Mouse (Mus musculus) kidney, adult 11 months (tissue): ENCODE data around the gene Fxyd6.

Source experiments
- DNase-seq: peaks from one replicate; pipeline ENCODE4 v3.0.0; 2022

The Fxyd6 gene

DNA sequence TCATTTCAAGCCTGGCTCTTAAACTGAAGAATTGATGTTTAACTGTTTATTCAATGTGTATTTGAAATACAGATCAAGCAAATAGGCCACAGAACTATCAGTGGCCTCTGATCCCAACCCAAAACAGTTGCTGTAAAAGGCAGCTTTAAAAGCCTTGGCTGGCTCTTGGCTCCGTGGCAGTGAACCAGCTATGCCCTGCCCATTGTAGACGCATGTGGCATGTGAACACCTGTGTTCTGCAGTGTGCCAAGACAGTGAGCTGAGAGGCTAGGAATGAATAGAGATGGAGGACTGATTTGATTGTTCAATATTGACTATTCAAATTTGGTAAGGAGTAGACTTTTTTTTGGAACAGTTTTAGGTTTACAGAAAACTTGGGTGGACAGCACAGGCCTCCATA is 6.9 kb downstream of the Fxyd6 start:
- no peak for DNase-seq

DNA sequence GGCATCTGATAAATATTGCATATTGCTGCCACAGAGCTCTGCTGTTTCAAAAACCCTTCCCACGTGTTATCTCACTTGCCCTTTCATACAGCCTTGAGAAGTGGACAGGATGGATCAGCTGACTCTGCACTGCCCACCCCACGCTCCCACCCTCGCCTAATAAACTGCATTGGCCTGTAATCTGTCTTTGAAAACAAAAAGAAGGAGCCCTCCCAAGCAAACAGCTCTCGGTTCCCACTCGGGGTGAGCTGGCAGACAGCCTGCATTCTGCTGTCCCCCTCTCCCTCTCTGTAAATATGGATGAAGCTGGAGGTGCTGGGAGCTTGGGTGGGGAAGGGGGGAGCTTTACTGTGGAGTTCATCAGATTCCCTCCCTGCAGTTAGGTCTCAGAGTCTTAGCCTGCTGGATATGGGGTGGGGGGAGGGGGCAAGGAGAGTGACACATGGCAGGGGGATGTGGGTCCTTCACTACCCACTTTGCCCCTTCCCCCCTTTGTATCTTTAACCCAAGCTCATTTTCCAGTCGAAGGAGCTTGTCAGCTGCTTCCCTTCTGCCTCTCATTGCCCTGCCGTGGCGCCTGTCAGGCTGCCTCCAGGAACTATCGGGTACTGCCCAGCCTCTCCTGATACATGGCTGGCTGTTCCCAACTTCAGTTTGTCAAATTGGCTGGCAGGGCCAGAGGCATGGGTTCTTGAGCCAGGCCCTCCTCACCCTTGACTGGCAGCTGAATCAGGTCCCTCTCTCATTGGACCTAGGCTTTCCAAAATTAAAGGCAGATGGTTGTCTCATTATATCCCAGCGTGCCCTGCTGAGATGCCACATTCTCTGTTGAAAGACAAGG is 10.6 kb downstream of the Fxyd6 start:
- DNase-seq = no peak

DNA sequence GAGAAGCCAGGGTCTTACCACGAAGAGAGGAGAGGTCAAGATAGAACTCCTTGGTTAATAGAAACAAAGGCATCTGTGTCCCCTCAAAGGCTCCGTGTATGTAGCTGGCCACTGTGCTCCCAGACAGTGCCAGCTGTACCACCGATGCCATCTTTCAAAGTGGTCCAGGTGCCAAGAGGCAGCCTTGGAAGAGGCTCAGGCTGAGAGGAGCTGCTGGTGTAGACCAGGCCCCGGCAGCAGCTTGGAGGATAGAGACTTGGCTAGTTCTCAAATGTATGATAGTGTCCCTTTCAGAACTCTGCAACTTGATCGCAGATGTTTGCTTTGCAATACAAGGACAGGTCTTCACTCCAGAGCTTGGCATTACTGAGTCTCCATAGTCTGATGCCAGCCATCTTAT is 12.4 kb downstream of the Fxyd6 start:
- no peak for DNase-seq

DNA sequence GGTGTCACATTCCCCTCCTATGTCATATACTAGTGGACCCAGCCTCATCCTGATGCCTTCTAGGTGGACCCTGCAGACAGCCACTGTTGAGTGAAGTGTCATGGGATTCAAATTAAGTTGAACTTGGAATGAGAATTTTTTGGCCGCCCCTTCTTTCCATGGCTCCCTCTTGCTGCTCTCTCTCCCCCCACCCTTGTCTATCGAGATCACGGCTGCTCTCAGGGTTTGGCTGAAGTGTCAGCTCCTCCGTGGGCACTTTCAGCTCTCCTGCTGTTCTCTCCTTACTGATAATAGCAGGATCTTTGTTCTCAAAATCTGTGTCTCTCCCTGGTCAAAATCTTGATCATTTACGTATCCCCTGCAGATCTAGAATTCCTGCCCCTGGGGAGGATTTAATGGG is 12.8 kb downstream of the Fxyd6 start:
- DNase-seq = no peak

DNA sequence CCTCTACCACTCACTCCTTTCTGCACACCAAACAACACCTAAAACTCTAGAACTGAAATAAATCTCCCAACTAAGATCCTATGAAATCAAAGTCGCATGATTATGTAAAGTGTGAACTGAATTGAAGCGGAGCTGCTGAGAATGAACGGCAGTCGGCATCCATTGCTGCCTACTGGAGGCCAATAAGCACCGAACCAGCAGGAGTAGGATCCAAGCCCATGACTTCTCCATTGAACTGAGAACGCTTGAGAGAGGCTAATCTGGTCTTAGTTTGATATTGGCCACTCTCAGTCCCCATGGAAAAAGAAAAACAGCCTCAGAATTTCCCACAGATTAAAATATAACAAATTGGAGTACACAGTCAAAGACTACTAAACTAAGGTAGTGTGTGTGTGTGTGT is 13.9 kb downstream of the Fxyd6 start:
- no peak for DNase-seq

DNA sequence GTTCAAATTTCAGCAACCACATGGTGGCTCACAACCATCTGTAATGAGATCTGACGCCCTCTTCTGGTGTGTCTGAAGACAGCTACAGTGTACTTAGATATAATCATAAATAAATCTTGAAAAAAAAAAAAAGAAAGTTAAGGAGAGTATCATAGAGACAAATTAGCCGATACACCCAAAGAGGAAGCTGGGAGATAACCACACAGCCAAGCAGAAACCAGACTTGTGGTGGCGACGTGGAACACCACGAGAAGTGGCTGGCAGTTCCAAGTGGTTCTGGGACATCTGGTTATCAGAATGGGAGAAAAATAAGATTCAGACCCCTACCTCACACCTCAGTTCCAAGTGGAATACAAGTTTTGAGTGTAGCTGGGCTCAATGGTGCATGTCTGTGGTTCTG is 16.7 kb downstream of the Fxyd6 start:
- DNase-seq = no peak

DNA sequence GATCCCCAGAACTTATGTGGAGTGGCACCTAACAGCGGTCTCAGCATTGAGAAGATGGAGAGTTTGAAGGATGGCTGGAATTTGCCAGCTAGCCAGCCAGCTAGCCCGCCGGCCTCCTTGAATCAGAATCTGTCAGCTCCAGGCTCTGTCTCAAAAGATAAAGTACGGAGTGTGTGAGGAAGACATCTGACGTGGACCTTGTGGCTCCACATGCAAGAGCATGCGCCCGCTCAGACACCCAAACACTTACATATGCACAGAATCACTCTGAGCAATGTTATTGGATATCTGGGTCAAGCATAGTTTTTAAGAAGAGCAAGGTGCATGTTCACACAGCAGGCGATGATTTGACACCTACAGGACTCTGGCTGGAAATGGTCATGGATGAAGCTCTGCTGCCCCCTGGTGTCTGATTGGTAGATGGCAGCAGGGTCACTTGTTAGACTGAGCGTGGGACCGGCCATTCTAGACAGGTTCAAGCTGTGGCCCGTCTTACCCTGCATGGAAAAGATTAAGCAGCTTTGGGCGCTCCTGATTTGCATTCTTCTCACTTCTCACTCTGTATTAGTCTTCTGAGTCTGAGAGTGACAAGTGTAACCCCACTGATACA is 18.5 kb downstream of the Fxyd6 start:
- peak; percentile 85 for DNase-seq

DNA sequence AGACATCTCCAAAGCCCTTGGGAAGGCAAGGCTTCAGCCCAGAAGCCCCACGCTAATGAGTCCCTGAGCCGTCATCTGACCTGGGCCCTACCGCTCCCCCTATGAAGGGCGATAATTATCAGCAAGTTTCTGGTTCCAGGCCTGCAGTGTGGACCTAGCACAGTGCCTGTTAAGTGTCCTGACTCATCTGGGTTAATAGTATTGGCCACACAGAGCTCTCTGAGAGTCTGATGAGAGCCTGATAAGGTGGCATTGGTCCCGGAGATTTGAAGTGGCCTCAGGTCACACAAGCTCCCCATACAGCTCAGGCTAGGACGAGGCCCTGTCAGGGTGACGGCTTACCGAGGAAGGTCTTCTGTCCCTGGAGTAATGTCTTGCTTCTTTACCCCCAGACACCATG is 19.6 kb downstream of the Fxyd6 start:
- no peak for DNase-seq

DNA sequence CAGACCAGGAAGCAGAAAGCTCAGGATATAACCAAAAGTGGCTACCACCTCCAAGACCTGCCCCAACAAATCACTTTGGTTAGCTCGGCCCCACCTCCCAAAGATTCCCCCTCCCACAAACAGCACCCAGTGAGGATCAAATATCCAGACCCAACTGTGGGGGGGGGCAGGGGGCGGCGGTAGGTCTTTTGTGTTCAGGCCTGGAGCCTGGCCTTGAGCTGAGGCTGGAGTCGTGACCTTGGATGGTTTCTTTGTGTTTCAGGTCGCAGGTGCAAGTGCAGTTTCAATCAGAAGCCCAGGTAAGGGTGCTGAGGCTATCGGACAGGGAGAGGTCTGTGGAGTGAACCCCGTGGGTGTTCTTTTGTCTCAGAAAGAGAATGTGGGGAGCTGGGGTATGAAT is 21.3 kb downstream of the Fxyd6 start:
- no peak for DNase-seq

DNA sequence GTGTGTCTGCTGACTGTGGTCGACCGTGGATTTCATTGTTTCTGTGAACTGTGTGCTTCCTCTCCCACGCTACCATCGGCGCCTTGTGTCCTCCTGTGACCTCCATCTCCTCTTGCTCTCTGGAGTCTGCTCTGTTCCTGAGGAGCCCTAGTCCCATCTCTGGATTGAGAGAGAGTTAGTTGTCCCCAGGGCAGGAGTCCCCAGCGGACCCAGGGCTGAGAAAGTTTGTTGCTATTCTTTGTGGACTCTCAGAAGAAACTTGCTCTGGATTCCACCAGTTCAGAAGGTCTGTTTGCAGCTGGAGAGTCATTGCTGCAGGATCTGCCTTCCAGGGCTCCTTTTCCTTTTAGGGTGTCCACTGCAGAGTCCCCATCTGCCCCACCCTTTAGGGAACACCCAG is 25.2 kb downstream of the Fxyd6 start:
- DNase-seq = no peak

DNA sequence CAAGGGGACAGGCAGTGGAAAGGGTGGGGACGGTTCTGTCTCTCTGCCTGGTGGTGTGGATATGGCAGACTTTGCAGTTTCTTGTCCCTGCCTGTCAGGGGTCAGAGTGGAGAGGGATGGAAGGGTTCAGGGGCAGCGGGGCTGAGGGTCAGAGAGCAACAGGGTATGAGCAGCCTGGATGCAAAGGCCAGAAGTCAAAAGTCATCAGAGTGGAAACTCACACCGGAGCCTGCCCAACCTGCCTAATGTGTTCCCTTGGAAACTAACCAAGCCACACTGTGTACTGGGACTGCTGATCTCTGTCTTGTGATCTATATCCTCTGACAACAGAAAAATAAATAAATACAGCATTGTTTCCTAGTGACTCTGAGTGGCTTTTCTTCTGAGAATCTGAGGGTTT is 25.8 kb downstream of the Fxyd6 start:
- DNase-seq = peak; percentile 51

DNA sequence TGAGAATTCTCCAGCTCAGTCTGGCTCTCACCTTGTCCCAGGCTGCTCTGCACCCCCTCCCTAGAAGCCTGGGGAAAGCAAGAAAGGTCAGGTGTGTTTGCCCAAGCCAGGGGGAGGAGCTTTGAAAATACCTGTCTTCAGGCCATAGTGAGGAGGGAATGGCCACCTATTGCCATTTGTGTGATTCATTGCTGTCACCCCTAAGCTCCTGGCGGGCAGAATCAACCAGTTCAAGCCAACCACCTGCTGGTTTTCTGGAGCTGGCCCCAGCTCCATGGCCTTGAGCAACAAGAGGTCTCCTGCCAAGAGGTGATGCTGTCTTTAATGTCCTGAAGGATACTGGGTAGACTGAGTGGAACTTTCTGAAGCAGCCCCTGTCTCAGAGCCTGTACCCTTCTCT is 28.4 kb downstream of the Fxyd6 start:
- peak; percentile 91 for DNase-seq

DNA sequence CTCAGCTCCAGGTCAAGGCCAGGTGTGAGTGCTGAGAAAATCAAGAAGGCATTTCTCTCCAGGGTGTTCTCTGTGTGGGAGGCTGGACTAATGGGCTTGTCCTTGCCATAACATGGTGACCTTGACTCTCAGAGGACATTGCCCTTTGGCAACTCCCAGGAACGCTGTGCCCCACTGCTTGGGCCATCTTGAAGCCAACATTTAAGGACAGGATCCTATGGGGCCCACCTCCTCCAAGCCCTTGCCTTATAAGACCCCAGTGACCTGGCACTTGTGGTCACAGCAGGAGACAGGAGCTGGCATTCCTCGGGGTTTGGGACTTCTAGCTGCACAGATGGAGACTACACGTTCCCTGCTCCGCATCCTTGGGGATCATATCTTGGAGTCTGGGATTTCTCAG is 29.4 kb downstream of the Fxyd6 start, which contains the start of gene Fxyd2:
Fxyd2 (plus strand) TSS at position 236 of the 400 bp plus-strand sequence.
- DNase-seq = peak; percentile 86

DNA sequence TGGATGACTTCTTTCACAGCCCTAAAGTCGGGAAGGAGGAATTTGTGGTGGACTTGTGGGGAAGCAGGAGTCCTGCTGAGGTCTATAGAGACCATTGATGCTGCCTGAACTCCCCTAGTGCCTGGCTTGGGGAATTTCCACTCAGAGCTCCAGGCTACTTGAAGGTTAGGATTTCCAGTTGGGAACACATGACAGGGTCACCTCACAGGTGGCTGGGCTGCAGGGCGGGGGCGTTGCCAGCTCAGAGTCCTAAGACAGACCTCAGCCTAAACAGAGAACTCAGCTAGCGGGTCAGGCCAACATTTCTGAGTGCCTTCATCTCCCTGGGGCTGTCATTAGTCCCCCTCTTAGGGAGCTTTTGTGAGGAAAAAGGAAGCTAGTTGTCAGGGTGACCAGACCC is 31.9 kb downstream of the Fxyd6 start:
- peak; percentile 84 for DNase-seq

DNA sequence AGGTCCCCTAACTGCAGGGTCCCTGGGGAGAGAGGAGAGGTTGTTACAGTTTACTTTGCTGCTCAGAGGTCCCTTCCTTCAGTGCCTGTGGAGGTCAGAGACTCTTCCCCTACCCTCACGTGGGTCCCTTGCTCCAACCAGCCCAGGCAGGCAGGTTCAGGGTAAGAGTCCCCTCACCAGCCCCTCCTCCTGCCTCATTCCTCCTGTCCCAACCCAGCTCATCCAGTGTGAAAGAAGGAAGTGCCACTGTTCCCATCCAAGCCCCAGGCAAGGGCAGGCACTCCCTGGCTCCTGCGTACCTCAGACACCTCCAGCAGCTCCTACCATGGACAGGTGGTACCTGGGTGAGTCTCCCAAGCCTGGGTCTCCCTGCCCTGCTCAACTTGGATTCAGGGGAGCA is 33.0 kb downstream of the Fxyd6 start:
- peak; percentile 85 for DNase-seq

DNA sequence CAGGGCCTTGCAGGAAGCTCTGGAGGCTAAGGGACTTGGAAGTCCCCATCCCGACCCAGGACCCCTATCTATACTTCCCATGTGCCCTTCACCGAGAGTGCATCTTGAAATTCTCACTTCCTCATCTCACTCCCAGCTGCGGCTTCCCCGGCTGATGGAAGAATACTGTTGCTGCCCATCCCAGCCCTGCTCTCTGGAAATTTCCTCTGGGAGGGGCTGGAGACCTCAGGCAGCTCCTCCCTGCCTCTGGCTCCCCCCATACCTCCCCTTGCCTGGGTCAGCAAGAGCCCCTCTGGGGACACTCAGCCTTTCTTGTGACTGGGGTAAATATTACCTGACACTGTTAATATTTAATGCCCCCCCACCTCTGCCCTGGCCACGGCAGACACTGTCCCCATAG is 35.7 kb downstream of the Fxyd6 start:
- DNase-seq = peak; percentile 90

DNA sequence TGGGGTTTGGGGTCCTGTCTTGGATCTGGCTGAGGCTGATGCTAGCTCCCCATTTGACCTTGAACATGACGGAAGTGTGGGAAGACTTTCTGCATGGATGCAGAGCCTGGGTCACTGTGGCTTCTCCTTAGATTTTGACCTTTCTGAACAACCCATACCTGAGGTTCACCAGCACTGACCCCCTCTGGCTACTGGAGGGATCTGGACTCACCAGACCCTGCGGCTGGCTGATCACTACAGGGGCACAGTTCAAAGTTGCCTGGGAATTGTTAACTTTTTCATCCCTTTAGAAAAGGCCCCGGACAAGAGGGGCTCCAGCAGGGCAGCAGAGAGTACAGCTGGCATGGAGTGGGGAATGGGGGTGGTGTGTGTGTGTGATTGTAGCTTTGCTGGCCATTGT is 36.8 kb downstream of the Fxyd6 start:
- DNase-seq = peak; percentile 76

DNA sequence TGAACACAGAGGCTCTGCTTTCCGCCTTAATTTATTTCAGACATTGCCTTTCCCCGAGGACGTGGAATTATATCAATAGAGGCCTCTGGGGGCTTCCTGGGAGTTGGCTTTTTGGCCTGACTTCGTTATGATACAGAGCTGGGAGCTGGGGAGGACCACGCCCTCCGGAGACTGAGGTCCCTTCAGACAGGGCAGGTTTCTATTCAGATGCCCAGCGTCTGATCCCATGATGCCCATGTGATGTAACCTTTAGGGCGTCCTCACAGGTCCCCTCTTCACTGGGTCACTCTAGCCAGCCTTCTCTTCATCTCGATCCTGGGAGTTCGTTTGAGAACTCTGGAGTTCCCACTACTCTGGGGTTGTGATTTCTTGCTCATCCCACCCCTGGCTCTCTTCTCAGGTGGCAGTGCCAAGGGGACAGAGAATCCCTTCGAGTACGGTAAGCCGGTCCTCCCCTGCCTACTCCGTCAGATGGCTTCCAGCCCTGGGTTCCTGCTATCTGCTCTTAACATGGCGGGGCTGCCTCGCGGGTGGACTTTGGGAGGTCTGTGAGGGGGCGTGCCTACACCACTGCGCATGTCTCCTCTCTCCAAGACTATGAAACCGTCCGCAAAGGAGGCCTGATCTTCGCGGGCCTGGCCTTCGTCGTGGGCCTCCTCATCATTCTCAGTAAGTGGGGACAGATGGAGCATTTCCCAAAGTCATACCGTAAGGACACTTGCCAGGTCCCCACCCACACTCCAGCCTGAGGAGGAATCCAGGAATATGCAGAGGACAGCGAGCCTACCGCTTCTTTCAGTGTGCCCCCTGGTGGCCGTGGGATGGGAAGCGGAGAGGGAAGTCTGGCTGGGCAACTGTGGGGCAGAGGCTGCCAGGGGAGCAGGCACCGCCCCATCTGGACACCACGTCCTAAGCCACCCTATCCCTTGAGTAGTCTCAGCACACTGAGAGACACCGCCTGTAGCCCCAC is 38.0 kb downstream of the Fxyd6 start:
- peak; percentile 85 for DNase-seq

DNA sequence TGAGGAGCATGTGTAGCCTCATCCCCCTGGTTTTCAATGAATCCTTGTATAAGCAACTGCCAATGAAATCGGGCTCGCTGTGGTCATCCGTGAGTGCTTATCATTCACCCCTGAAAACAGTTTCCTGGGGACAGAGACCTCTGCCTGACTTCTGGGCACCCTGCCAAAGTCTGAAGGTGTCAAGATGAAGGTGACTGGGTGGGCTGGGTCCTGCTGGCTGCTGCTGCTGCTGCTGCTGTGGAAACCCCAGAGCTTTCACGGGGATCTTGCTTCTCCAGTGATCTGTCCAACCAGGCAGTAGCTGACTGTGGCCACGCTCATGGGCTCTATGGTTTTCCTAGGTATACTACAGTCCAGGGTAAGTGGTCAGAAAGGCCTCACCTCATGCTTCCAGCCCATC is 40.2 kb downstream of the Fxyd6 start:
- DNase-seq = peak; percentile 24

DNA sequence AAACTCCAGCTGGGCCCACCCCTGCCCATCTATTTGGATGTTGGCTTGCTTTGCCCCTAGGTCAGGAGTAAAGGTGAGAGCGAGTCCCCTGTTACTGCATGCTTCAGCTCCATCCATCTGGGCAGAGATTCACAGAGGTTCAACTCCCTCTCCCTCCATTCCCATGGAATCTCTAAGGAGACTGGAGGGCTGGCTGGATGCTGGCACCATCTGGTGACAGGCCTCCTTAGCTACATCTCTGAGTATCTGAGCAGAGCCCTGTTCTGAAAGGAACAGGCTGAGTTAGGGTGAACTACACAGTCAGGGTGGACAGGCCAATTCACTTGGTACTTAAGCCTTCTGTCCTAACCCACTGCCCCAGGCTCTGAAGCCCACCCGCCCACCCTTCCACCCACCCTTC is 40.6 kb downstream of the Fxyd6 start:
- DNase-seq = no peak

DNA sequence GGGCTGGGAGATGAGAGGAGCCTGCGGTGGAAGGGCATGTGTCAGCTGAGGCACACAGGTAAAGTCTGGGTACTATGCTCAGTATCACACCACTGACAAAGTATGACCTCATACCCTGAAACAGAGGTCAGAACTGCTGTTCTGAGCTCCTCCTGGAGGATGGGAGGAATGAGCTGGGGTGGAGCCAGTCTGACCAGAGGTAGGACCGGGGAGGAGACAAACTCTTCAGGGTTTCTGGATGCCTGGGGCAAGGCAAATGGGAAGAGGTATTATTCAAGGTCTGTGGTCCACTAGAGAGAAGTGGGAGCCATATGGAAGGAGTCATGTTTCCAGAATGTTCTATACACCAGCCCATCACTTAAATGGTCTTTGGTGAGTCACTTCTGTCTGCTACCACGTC is 41.1 kb downstream of the Fxyd6 start:
- peak; percentile 45 for DNase-seq

DNA sequence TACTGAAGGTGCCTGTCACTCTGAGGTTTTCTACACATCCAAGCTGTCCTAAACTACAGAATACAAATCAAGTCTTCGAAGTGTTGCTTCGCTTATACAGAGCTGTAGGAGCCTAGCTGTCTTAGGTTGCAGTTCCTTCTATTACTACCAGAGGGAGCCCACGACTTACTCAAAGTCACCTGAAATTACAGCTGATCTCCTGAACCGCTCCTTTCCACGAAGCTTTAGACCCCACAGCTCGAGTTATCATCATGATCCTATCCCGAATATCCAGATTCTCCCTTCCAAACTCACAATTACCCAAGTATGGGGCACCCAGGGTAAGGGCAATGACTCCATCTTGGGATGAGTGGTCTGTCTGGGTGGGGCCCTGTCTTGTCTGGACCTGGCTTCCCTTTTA is 41.8 kb downstream of the Fxyd6 start:
- peak; percentile 45 for DNase-seq

DNA sequence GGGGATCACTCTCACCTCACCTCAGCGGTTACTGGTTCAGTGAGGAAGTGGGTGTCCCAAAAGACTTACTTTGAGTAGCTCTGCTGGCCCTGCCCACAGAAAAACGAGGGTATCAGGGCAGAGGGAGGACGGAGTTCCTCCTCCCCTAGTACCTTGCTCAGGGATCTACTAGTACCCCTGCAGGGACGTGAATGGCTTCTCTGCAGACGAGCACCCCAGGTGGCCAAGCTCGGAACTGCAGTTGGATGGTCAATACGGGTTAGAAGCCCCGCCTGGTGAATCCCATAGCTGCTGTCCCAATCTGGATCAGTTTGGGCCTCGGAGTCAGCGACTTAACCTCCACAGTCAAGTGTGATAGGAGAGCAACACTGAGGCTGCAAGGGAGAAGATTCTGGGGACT is 42.3 kb downstream of the Fxyd6 start:
- DNase-seq = peak; percentile 90
